Mouse (Mus musculus): ENCODE results near the gene Cyb5rl. TPM values are rescaled to one million over a fixed set of nuclear protein-coding genes. Genes with fewer than 3 reads are reported as not detected.

The Cyb5rl gene
- polyA plus RNA-seq, 1 experiment from 2014 or later, result 3.6 TPM

Other genes with a start within 250 kb of the Cyb5rl start
- 118 and 127 TPM in 2 replicates for gene Ssbp3, start 156.3 kb upstream of the Cyb5rl start, polyA plus RNA-seq (2014; fragmentation: Nextera tagmentation; extraction: Ambion mirVana)
- gene Mrpl37, start 120 bp upstream of the Cyb5rl start, polyA plus RNA-seq (2014; fragmentation: Nextera tagmentation; extraction: Ambion mirVana), result 94.0 and 95.6 TPM in 2 replicates
- not detected in 2 replicates for gene Cdcp2, start 29.9 kb downstream of the Cyb5rl start, polyA plus RNA-seq (2014; fragmentation: Nextera tagmentation; extraction: Ambion mirVana)
- 385 and 418 TPM in 2 replicates for gene Tmem59, start 111.4 kb downstream of the Cyb5rl start, polyA plus RNA-seq (2014; fragmentation: Nextera tagmentation; extraction: Ambion mirVana)
- gene Tceanc2, start 112.1 kb downstream of the Cyb5rl start, polyA plus RNA-seq (2014; fragmentation: Nextera tagmentation; extraction: Ambion mirVana), result 28.0 and 29.3 TPM in 2 replicates
- gene Ldlrad1, start 142.2 kb downstream of the Cyb5rl start, polyA plus RNA-seq (2014; fragmentation: Nextera tagmentation; extraction: Ambion mirVana), result not detected in 2 replicates
- 60.0 and 60.9 TPM in 2 replicates for gene Lrrc42, start 186.5 kb downstream of the Cyb5rl start, polyA plus RNA-seq (2014; fragmentation: Nextera tagmentation; extraction: Ambion mirVana)
- gene Hspb11, start 186.6 kb downstream of the Cyb5rl start, polyA plus RNA-seq (2014; fragmentation: Nextera tagmentation; extraction: Ambion mirVana), result 33.3 and 40.8 TPM in 2 replicates
- gene Dio1, start 240.2 kb downstream of the Cyb5rl start, polyA plus RNA-seq (2014; fragmentation: Nextera tagmentation; extraction: Ambion mirVana), result not detected in 2 replicates
- gene Yipf1, start 247.4 kb downstream of the Cyb5rl start, polyA plus RNA-seq (2014; fragmentation: Nextera tagmentation; extraction: Ambion mirVana), result 57.9 and 66.4 TPM in 2 replicates

Measured in forebrain, embryonic 14.5 days (tissue).